In the genomic region with DNA sequence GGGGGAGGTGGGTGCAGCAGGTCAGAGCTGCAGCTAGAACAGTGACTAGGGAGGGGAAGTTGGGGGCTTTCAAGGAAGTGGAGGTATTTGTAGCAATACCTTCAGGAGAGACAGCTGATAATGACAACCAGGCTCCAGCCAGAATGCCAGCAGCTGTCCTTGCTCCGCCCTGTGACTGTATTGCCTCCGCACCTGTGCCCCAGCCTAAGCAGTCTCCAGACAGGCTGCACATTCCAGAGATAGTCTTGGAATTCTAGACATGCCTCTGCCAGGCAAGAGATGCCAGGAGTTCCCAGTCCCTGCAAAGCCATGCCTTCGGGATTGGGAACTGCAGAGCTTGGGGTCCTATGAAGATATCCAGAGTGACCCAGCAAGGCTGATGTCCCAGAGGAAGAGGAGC, we compare ENCODE assay signal across 1 mouse cellular context.
A peak's percentile ranks its signal among the peaks of the same experiment; 100 is the strongest.
TF ChIP-seq lines count a peak whose summit lies in the region.

No protein-coding gene starts in this region.

TF ChIP-seq in myocyte, 11 proteins besides CTCF, POLR2A, EP300 and RAD21 (continued from another document):
- TF ChIP-seq TCF3 (IDR thresholded peaks at IDR 0.05; ENCODE audit: insufficient read length, low read depth) = peak; percentile 95
- no peak for TF ChIP-seq REST (IDR thresholded peaks at IDR 0.05; ENCODE audit: insufficient read depth, insufficient read length)
- TF ChIP-seq TCF12 (IDR thresholded peaks at IDR 0.05; ENCODE audit: insufficient read depth, poor library complexity, severe bottlenecking) = peak; percentile 97
- peak; percentile 86 to 99 (median 97) for TF ChIP-seq MYOD1 (IDR thresholded peaks at IDR 0.05; ENCODE audit: control insufficient read depth in 1 of 3, insufficient read length in 2 of 3, low read depth in 2 of 3)
